Mouse (Mus musculus) lung, embryonic 15.5 days (tissue): ENCODE results near the gene Rnf215. TPM values are rescaled to one million over a fixed set of nuclear protein-coding genes. Genes with fewer than 3 reads are reported as not detected.
"Not testable (repeated sequence)": the region's sequence is repeated elsewhere in the genome, so short reads cannot be mapped to it uniquely, and the experiment has no call there.

ENCODE experiments used
- ATAC-seq: fragments of 200-750 bp; cut with Nextera tagmentation; 2 replicates; pipeline ENCODE4 v1.8.0; 2017; ENCODE audit warnings: moderate number of reproducible peaks, borderline replicate concordance; ENCODE audit not compliant: low FRiP score, low TSS enrichment; ENCODE audit errors: extremely low read depth
- H3K27ac ChIP-seq: fragments of 300-500 bp; sonication (generic); 2 replicates; pipeline ENCODE4 v1.5.1; 2015; ENCODE audit warnings: moderate library complexity, mild to moderate bottlenecking, inconsistent platforms
- H3K27me3 ChIP-seq: fragments of 300-500 bp; sonication (generic); 2 replicates; pipeline ENCODE4 v1.6.1; 2015; ENCODE audit warnings: inconsistent platforms
- H3K36me3 ChIP-seq: fragments of 300-500 bp; sonication (generic); 2 replicates; pipeline ENCODE4 v1.6.1; 2015; ENCODE audit warnings: inconsistent platforms
- H3K4me1 ChIP-seq: fragments of 300-500 bp; sonication (generic); 2 replicates; pipeline ENCODE4 v1.6.1; 2015; ENCODE audit warnings: inconsistent platforms
- H3K4me2 ChIP-seq: fragments of 300-500 bp; sonication (generic); 2 replicates; pipeline ENCODE4 v1.6.1; 2015; ENCODE audit warnings: inconsistent platforms, mild to moderate bottlenecking, moderate library complexity
- H3K4me3 ChIP-seq: fragments of 300-500 bp; sonication (generic); 2 replicates; pipeline ENCODE4 v1.5.1; 2015; ENCODE audit warnings: mild to moderate bottlenecking, inconsistent platforms
- H3K9ac ChIP-seq: fragments of 300-500 bp; sonication (generic); 2 replicates; pipeline ENCODE4 v1.6.1; 2015; ENCODE audit warnings: inconsistent platforms
- H3K9me3 ChIP-seq: fragments of 300-500 bp; sonication (generic); 2 replicates; pipeline ENCODE4 v1.6.1; 2016; ENCODE audit warnings: inconsistent platforms
- WGBS: fragments of 180-500 bp; shearing (Covaris S2); methylation state at CpG from one replicate; pipeline ENCODE4 v1.1.7; 2015; 5-methylcytosine and 5-hydroxymethylcytosine counted together
- polyA plus RNA-seq: library from polyadenylated mRNA; unstranded; fragments of >200 nt; fragmentation: Nextera tagmentation; extraction: Ambion mirVana; gene quantifications from 2 replicates; pipeline ENCODE4 v1.2.1, GENCODE M21; 2015

Gene Rnf215
- polyA plus RNA-seq, 1 experiment from 2014 or later = 34.2 TPM

DNA sequence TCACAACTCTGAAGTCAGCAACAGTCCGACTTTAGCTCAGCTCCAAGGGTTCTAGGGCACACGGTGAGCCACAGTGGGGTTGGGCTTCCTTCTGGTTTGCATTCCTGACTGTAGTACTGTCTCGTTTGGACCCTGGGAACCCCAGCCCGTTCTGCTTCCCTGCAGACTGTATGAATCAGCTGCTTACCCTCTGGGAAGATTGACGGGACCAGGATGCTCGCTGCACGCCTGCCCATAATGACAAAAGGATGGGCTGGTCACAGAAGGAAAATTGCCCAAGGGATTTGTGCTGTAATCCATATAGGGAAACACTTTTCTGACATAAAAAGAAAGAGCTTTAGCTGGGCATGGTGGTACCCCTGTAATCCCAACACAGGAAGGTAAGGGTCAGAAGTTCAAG lies 36.2 kb upstream of the Rnf215 start:
- H3K36me3 ChIP-seq = no peaks in the 10 kb centered on the region
- H3K9me3 ChIP-seq = no peaks in the 10 kb centered on the region
- H3K27ac ChIP-seq = no peak overlapping the region
- peaks cover 19% of the 10 kb centered on the region for H3K4me1 ChIP-seq
- no peaks in the 10 kb centered on the region for H3K27me3 ChIP-seq
- no peak overlapping the region for H3K4me2 ChIP-seq
- WGBS = 73% methylated on average over 7 of the region's 7 CpGs
- ATAC-seq = no peak
- H3K9ac ChIP-seq = no peak overlapping the region
- no peak overlapping the region for H3K4me3 ChIP-seq

DNA sequence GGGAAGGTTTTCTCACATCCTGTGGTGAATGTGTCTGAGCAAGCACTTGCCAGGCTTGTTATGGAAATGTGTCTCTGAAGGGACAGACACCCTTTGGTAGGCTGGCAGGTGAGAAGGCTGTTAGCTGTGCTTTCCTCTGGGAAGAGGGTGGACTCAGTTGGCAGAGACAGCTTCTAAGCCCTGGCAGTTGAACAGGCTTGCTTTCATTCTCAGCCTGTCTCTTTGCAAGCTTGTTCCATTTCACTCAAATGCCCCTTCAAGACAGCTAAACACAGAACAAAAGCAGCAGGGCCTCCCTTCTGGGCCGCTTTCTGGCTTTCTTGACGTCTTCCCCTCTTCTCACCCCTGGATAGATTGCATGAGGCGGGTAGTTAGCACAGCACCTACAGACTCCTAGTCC lies 35.6 kb upstream of the Rnf215 start:
- Histone ChIP-seq H3K4me3 (no peak overlapping the region), H3K9ac (no peak overlapping the region), H3K4me2 (no peak overlapping the region), H3K36me3 (no peaks in the 10 kb centered on the region), H3K4me1 (peaks cover 17% of the 10 kb centered on the region), H3K27ac (no peak overlapping the region), H3K9me3 (no peaks in the 10 kb centered on the region), H3K27me3 (no peaks in the 10 kb centered on the region)
- 73% methylated on average over 3 of the region's 3 CpGs for WGBS
- ATAC-seq = no peak

DNA sequence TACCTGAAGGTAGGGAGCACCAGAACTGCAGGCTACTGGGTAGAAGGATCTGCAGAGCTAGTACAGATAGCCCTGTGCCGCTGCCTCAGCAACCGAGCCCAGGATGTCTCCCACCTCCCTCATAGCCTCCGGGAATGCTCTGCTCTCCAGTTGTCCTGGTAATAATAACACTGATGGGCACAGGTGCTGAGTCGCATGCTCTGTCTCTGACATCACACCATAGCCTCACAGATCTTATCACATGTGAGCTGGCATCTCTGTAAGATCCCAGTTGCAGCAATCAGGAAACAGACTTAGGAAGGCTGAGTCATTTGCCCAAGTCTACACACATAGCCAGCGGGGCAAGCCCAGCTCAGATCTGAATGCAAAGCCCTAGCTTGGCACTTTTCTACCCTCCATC lies 33.2 kb upstream of the Rnf215 start:
- Histone ChIP-seq H3K27me3 (no peaks in the 10 kb centered on the region), H3K4me2 (no peak overlapping the region), H3K4me3 (no peak overlapping the region), H3K4me1 (peaks cover 5% of the 10 kb centered on the region), H3K27ac (no peak overlapping the region), H3K9me3 (no peaks in the 10 kb centered on the region), H3K9ac (no peak overlapping the region), H3K36me3 (no peaks in the 10 kb centered on the region)
- WGBS = 72% methylated on average over 5 of the region's 5 CpGs
- no peak for ATAC-seq

DNA sequence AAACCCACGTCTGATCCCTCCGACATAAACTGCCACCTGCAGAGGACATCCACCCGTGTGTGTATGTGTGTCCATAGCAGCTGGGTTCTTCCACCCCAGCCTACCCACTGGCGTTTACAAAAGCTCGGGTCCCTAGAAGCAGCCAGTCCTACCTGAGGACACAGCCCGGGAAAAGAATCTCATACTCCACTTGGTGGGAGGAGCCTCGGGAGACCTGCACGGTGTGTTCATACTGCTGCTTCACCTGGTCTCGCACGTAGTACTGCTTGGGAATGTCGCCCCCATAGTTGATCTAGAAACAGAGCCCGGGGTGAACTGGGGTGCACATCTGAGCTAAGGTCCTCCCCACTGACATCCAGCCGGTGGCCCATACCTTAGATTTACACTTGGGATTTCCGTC lies 31.5 kb upstream of the Rnf215 start:
- Histone ChIP-seq H3K9ac (no peak overlapping the region), H3K4me1 (no peaks in the 10 kb centered on the region), H3K27ac (no peak overlapping the region), H3K9me3 (no peaks in the 10 kb centered on the region), H3K4me3 (no peak overlapping the region), H3K4me2 (no peak overlapping the region), H3K36me3 (no peaks in the 10 kb centered on the region), H3K27me3 (no peaks in the 10 kb centered on the region)
- no peak for ATAC-seq
- 57% methylated on average over 14 of the region's 14 CpGs for WGBS

DNA sequence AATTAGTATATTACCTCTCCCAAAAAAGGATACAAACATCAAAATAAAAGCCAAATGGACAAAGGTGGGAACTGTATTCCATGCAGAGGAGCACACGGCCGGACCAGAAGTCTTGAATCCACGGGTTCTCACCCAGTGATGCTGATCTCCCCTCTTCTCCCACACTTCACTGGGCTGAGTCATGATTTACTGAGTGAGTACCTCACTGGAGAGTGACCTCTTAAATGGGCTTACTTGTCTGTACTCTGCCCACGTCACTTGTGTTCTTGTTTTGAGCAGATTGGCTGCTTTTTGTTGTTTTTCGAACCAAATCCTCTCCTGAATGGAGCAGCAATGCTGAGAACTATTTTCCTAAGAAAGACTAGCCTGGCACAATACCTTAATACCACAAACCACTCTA lies 30.0 kb upstream of the Rnf215 start:
- Histone ChIP-seq H3K36me3 (no peaks in the 10 kb centered on the region), H3K9ac (no peak overlapping the region), H3K27me3 (no peaks in the 10 kb centered on the region), H3K4me1 (no peaks in the 10 kb centered on the region), H3K4me2 (no peak overlapping the region), H3K9me3 (no peaks in the 10 kb centered on the region), H3K4me3 (no peak overlapping the region), H3K27ac (no peak overlapping the region)
- ATAC-seq = no peak
- 75% methylated on average over 5 of the region's 5 CpGs for WGBS

DNA sequence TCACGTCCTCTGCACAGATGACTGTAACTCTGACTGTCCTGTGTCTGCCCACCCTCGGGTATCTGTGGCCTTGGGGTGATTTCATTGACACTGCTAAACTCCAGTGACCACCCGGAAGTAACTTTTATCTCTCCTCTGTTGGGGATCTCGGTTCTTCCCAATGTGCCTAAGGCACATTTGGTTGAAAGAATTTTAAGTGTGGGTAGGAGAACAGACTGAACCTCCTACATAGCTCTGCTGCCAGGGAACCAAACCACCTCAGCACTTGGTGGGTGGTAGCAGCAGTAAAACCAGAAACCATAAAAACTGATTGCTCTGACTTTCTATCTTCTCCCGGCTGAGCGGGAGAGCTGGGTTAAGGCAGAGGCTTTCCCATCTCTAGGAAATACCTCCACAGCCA lies 29.6 kb upstream of the Rnf215 start:
- H3K4me1 ChIP-seq = no peaks in the 10 kb centered on the region
- H3K4me3 ChIP-seq = no peak overlapping the region
- no peak overlapping the region for H3K9ac ChIP-seq
- no peaks in the 10 kb centered on the region for H3K9me3 ChIP-seq
- ATAC-seq = no peak
- H3K36me3 ChIP-seq = no peaks in the 10 kb centered on the region
- H3K4me2 ChIP-seq = no peak overlapping the region
- no peak overlapping the region for H3K27ac ChIP-seq
- no peaks in the 10 kb centered on the region for H3K27me3 ChIP-seq
- WGBS = 67% methylated on average over 6 of the region's 6 CpGs

DNA sequence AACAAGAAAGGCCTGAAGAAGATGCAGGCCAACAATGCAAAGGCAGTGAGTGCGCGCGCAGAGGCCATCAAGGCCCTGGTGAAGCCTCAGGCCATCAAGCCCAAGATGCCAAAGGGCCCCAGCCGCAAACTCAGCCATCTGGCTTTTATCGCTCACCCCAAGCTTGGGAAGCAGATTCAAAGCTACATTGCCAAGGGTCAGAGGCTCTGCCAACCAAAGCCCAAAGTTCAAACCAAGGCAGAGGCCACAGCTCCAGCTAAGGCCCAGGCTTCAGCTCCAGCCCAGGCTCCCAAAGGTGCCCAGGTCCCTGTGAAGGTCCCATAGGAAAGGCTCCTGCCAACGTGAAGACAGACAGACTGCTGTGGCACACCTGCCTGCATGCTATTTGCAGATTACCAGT lies 27.1 kb upstream of the Rnf215 start:
- not testable (repeated sequence) for H3K9ac ChIP-seq, ATAC-seq, H3K27me3 ChIP-seq, H3K4me2 ChIP-seq, H3K4me3 ChIP-seq, H3K4me1 ChIP-seq, H3K27ac ChIP-seq, H3K36me3 ChIP-seq, H3K9me3 ChIP-seq
- WGBS = 90% methylated on average over 6 of the region's 6 CpGs

DNA sequence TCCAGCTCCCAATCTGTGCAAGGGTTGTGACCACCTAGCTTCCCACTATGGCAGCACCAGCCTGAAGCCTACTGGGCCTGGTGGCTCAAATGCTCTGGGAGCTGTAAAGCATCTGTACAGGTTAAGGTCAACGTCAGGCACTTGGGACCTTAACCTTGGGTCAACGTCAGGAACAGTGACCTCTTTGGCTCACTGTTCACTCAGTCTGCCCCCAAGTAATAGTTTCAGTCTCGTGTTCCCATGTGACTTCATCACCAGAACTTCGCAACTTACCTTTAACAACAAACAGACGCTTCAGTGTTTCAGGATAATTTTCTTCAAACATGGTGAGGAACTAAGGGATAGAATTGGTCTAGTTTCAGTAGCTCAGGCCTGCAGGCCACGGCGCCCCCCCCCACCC lies 26.3 kb upstream of the Rnf215 start:
- Histone ChIP-seq H3K36me3 (no peaks in the 10 kb centered on the region), H3K4me1 (no peaks in the 10 kb centered on the region), H3K9me3 (no peaks in the 10 kb centered on the region), H3K4me2 (no peak overlapping the region), H3K9ac (no peak overlapping the region), H3K4me3 (no peak overlapping the region), H3K27ac (no peak overlapping the region), H3K27me3 (no peaks in the 10 kb centered on the region)
- ATAC-seq = no peak
- WGBS = 78% methylated on average over 7 of the region's 7 CpGs

DNA sequence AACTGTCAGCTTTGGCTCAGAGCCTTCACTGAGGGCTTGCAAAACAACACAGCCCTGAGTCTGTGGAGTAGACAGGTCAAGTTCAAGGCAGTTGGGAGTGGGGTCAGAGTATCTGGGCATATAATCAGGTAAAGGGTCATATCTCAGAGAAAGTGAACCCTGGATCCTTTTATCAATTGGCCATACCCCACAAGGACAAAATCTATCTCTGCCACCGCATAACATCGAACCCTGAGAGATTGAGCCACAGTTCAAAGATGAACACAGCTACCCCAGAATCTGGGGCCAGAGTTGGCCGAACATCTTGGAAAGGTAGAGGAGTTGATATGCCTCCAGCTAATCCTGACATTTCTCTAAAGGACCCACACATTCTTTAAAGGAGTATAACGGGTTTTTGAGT lies 23.0 kb upstream of the Rnf215 start:
- Histone ChIP-seq H3K9me3 (no peaks in the 10 kb centered on the region), H3K4me3 (no peak overlapping the region), H3K27ac (no peak overlapping the region), H3K4me1 (peaks cover 4% of the 10 kb centered on the region; the same call in 1 of the 2 replicates), H3K4me2 (no peak overlapping the region), H3K9ac (no peak overlapping the region), H3K36me3 (no peaks in the 10 kb centered on the region), H3K27me3 (peaks cover 10% of the 10 kb centered on the region; the same call in 1 of the 2 replicates)
- ATAC-seq = no peak
- 84% methylated on average over 4 of the region's 4 CpGs for WGBS

DNA sequence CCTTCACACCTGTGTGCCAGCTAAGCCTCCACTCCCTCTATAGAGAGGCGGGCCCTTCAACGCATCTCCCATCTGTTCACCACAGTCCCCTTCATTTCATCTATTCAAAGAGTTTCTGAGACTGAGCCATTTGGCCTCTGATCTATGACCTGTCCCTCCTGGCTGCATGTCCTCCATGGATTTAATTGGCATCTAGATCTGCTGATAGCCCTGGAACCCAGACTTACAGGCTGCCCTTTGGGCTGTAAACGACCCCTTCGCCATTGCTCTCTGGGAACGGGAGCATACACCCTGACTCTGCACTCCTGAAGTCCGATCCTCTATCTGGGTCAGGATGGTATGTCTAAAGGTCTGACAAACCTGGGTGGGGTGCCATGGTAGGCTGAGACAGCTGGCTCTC lies 22.1 kb upstream of the Rnf215 start:
- Histone ChIP-seq H3K27ac (no peak overlapping the region), H3K4me3 (no peak overlapping the region), H3K4me2 (no peak overlapping the region), H3K9me3 (no peaks in the 10 kb centered on the region), H3K9ac (no peak overlapping the region), H3K4me1 (peaks cover 12% of the 10 kb centered on the region), H3K27me3 (peaks cover 19% of the 10 kb centered on the region; the same call in 1 of the 2 replicates), H3K36me3 (no peaks in the 10 kb centered on the region)
- no peak for ATAC-seq
- 76% methylated on average over 6 of the region's 6 CpGs for WGBS

DNA sequence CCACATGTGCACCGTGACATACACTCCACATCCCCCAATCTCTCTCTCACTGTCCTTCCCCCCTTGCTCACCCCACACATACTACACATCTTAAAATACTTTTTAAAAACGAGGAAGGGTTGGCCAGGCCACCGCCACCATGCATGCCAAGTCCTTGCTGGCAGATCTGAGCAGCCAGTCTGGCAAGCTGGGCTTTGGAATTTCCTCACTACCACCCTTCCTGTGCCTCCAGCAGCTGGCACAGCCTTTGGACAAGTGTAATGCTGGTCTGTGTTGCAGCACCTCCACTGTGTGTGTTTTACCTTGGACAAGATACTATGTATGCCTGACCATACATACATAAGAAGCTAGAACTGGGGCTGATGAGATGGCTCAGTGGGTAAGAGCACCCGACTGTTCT lies 21.5 kb upstream of the Rnf215 start:
- Histone ChIP-seq H3K4me2 (no peak overlapping the region), H3K9ac (no peak overlapping the region), H3K27me3 (peaks cover 19% of the 10 kb centered on the region; the same call in 1 of the 2 replicates), H3K4me1 (peaks cover 16% of the 10 kb centered on the region), H3K9me3 (no peaks in the 10 kb centered on the region), H3K36me3 (no peaks in the 10 kb centered on the region), H3K27ac (no peak overlapping the region), H3K4me3 (no peak overlapping the region)
- WGBS = 71% methylated on average over 4 of the region's 4 CpGs
- no peak for ATAC-seq

DNA sequence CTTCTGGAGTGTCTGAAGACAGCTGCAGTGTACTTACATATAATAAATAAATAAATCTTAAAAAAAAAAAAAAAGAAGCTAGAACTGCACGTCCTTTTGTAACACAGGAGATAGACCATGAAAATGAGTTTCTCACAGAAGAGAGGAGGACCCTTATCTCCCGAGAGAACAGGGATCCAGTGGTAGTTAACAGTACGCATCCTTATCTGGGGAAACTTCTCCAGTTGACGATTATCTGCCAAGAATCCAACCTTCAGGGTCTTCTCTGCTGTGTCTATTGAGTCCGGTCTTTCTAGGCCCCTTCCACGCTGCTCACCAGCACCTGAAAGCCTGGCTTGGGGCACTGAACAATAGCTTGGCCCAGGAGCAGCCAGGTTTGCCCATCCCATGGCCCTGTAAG lies 21.0 kb upstream of the Rnf215 start:
- Histone ChIP-seq H3K4me1 (peaks cover 20% of the 10 kb centered on the region), H3K27me3 (peaks cover 22% of the 10 kb centered on the region; the same call in 1 of the 2 replicates), H3K4me3 (no peak overlapping the region), H3K27ac (no peak overlapping the region), H3K9me3 (no peaks in the 10 kb centered on the region), H3K36me3 (no peaks in the 10 kb centered on the region), H3K4me2 (no peak overlapping the region), H3K9ac (no peak overlapping the region)
- ATAC-seq = no peak
- 67% methylated on average over 6 of the region's 6 CpGs for whole genome bisulfite sequencing

DNA sequence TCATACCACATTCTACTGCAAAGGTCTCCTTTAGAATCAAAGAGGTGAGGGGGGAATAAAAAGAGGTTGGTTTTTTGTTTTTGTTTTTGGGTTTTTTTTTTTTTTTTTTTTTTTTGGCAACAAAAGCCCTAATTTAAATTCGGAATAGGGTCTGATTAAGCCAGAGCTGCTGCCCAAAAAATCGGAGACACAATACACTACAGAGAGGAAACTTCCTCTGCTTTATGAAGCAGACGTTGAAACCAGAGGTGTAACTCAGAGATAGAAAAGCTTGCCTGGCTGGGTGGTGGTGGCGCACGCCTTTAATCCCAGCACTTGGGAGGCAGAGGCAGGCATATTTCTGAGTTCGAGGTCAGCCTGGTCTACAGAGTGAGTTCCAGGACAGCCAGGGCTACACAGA lies 20.5 kb upstream of the Rnf215 start:
- not testable (repeated sequence) for ATAC-seq, H3K4me3 ChIP-seq, H3K9me3 ChIP-seq, H3K27ac ChIP-seq, H3K36me3 ChIP-seq, H3K9ac ChIP-seq, H3K4me2 ChIP-seq
- H3K4me1 ChIP-seq = peaks cover 26% of the 10 kb centered on the region
- WGBS = 77% methylated on average over 6 of the region's 6 CpGs
- peaks cover 27% of the 10 kb centered on the region; the same call in 1 of the 2 replicates for H3K27me3 ChIP-seq
